Mouse (Mus musculus) right cerebral cortex, adult 2 months (tissue): ENCODE measurements at regions not wholly inside any gene's neighbourhood (a gene's known extent, or its start where the extent isn't known, plus 50 kb on each side); places are given as distances from the start of the nearest gene placed in this dataset.

ENCODE experiments used
- DNase-seq, 2 experiments: peaks; one replicate each; pipeline ENCODE4 v3.0.0; 2021 to 2022; ENCODE audit warnings: low spot score in 2 of 2

DNA sequence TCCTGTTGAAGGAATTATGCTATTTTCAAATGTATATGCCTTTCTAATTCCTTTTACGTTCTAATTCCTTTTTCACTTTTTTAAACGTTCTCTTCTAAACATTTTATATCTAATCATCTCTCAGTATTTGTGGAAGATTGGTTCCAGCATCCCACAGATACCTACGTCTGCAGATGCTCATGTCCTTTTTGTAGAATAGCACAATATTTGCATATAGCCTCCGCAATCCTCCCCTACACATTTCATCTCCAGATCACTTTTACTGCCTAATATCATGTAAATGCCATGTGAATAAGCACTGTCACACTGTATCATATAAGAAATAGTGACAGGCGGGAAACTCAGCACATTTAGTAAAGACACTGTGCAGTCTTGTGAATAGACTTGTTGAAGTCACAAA is 192.6 kb downstream of the Otor start:
- DNase-seq: peak in 1 of 2 experiments; percentile 12

DNA sequence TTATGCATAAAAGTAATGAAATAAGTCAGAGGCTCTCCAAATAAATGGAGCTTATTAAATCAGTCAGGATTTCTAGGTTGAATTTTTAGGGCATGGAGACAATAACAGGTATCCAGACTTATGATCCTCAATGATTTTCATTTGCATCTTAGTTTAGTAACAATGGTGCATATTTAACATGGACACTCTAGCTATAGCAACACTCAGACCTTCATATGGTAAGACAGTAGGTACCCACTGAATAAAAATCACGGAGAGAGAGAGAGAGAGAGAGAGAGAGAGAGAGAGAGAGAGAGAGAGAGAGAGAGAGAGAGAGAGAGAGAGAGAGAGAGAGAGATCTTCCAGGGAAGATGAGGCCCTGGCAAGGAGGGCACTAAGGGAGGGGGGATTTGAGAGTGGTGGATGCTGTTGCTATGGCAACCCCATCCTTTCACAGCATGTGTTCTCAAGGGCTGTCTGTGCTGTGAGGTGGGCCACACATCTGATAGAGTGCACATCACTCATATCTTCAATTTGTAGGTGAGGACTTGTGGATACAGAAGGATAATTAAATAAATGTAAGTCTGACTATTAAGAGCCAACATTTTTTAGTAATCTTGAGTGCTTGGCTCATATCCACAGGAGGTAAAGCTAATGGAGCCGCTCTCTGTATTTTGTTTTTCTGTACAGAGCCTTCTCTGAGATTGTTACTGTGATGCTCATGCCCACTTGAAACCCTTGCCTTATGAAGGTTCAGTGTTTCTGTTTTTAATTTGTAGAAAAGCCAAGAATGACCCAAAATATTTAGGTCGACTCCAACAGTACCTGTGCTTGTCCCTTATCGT is 227.7 kb downstream of the Otor start:
- peak in 1 of 2 experiments; percentile 13 for DNase-seq

DNA sequence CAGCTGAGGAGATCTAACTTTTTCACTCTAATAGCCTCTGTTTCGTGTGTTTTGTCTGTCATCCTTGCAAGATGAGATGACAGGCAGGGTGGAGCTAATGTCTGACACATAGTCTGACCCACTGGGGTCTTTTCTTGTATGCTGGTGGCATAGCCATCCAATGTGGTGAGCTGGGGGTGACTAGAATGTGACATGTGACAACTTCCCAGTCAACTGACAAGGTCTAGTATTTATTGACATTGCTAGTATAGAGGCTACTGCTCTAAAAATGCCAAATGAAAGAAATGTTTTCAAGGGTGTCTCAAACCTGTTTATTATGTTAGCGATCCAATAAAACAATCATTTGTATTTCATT is 228.3 kb downstream of the Otor start:
- no peak for DNase-seq

DNA sequence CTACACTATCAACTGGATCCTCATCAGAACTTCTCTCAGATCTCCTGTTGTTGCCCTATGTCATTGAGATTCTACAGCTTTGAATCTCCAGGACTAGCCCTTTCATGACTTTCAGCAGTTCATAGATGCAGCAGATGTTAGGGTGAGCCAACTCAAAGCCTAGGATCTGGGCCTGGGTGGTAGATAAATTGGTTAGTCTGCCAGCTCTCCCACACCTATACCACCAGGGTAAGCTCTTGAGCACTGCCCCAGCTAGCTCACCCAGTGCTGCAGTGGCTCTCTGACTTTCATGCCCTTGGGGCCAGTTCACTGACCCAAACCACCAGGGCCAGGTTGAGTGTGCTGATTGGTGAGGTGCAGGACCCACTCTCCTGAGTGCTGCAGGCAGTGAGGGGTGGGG is 220.5 kb upstream of the Pcsk2 start:
- DNase-seq: no peak

DNA sequence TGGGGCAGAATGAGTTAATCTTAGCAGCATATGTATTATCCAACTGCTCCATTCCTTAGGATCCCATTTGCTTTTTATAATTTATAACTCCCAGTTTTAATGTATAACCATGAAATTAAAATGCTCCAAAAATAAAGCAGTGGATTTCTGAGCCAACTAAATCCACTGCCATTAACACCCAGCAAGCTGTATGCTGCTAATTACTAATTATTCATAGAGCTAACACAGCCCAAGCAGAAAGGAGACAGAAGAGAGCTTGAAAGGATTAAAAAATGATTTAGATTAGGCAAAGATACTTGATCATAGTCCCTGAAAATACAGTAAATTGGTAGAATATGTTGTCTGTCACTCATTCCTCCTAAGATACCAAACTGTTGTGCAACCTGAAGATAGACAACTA is 213.9 kb upstream of the Pcsk2 start:
- DNase-seq: no peak

DNA sequence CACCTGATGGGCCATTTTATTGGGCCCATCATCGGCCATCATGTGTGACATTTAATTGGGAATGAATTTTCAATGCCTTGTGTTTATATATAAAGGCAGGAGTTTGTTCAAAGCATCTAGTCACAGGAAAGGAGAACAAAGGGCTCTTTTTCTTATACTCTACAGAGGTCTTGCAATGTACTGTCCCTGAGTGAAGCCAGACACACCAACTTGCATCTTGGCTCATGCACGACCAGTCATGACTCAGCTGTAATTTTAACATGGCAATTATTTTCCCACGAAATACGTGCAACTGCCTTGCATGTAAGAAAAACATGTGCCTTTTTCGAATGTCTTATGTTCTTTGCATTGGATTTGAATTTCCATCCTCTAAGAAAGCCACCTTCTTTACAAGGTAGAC is 205.6 kb upstream of the Pcsk2 start:
- DNase-seq: no peak

DNA sequence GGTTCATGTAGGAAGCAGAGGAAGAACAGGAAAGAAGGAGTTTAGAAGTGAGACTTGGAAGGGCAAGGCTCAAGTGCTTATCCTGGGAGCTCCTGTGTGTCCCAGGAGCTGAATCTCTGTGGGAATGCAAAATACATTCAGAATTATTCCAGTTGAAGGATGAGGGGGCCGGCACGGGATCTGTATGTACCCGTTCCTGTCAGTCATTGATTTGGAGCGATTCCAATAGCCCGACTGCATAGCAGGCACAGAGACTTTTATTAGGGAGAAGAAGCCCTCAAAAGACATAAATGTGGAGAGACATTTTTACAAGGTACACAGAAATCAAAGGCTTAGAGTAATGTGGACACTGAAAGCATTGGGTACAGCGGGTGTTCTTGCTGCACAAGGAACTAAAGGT is 181.8 kb upstream of the Pcsk2 start:
- DNase-seq: no peak

DNA sequence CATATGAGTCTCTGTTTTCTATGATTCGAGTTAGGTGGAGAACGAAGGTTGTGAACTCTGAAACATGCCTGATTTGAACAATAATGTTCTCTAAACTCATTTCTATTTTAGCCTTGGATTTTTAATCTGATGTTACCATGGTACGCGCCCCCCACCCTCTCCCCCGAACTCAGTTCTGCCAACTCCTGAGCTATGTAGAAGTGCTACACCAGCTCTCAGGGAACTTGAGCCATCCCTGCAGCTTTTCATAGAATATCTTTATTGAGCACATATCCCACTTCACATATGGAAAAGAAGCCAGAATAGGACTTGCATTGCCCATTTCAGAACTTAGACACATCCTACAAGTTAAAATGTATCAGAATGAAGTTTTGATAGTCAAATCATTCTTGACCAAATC is 180.0 kb upstream of the Pcsk2 start:
- no peak for DNase-seq
